ENCODE assay signal across 8 mouse cellular contexts in genomic region chr11:45852995-45853317, GRCm38 (mm10). TPM values are rescaled to one million over a fixed set of nuclear protein-coding genes. Genes with fewer than 3 reads are reported as not detected.
DNase-seq lines count a peak whose midpoint lies in the region; ATAC-seq and TF ChIP-seq lines count a peak whose summit lies in the region.

No protein-coding gene starts in this region.

- TF ChIP-seq CTCF in liver, embryonic 14.5 days (IDR thresholded peaks at IDR 0.05; ENCODE audit: low read depth), result no peak
- TF ChIP-seq CTCF in stomach, postnatal 0 days (IDR thresholded peaks at IDR 0.05; ENCODE audit: low read depth), result no peak

- H3K27ac ChIP-seq in forebrain, embryonic 12.5 days, result no peak overlapping the region
- peak overlapping the region; percentile 91 for H3K27ac ChIP-seq in liver, embryonic 14.5 days
- peak overlapping the region; percentile 8; the same call in 1 of the 2 replicates for H3K27ac ChIP-seq in stomach, postnatal 0 days (replicated peaks)

- DNase-seq in thymus, postnatal 0 days (ENCODE audit: low spot score), result peak; percentile 52
- no peak for DNase-seq in thymus, postnatal 4 days
- DNase-seq in liver, embryonic 14.5 days (ENCODE audit: low read depth in 3 of 3, low spot score in 3 of 3), result no peak
- no peak for DNase-seq in stomach, postnatal 0 days (ENCODE audit: low spot score)
- DNase-seq in thymus, postnatal 10 days (ENCODE audit: low spot score in 2 of 2), result no peak
- no peak for DNase-seq in right cerebral cortex, adult 2 months (ENCODE audit: low spot score in 2 of 2)
- no peak for DNase-seq in layer of hippocampus, adult 11-12 months (ENCODE audit: low spot score)

- H3K4me1 ChIP-seq in forebrain, embryonic 12.5 days, result peaks cover 29% of the 10 kb centered on the region
- peaks cover 44 to 45% of the 10 kb centered on the region in 2 experiments for H3K4me1 ChIP-seq in liver, embryonic 14.5 days (replicated peaks; ENCODE audit: control insufficient read depth in 2 of 2, insufficient read depth in 2 of 2, low read length in 1 of 2)
- peaks cover 5% of the 10 kb centered on the region for H3K4me1 ChIP-seq in stomach, postnatal 0 days (replicated peaks; ENCODE audit: control insufficient read depth, insufficient read depth)

- TF ChIP-seq EP300 in liver, embryonic 14.5 days (IDR thresholded peaks at IDR 0.05; ENCODE audit: low read depth), result no peak
- TF ChIP-seq EP300 in stomach, postnatal 0 days (optimal IDR thresholded peaks at IDR 0.05), result no peak

- H3K4me3 ChIP-seq in forebrain, embryonic 12.5 days (replicated peaks), result peak overlapping the region; percentile 99
- peak overlapping the region; percentile 97 to 99 for H3K4me3 ChIP-seq in liver, embryonic 14.5 days (ENCODE audit: insufficient read depth in 1 of 2, low read depth in 2 of 2, low read length in 2 of 2)
- H3K4me3 ChIP-seq in stomach, postnatal 0 days (ENCODE audit: low read depth, low read length), result peak overlapping the region; percentile 98

- peak overlapping the region; percentile 82 for H3K4me2 ChIP-seq in forebrain, embryonic 12.5 days
- peak overlapping the region; percentile 76 for H3K4me2 ChIP-seq in liver, embryonic 14.5 days (ENCODE audit: low read depth)
- peak overlapping the region; percentile 77 for H3K4me2 ChIP-seq in stomach, postnatal 0 days (replicated peaks; ENCODE audit: low read depth)

- H3K9ac ChIP-seq in forebrain, embryonic 12.5 days, result 0 out of 2 replicates have a peak overlapping the region, but pooled peaks have one; percentile 94
- H3K9ac ChIP-seq in liver, embryonic 14.5 days (replicated peaks), result peak overlapping the region; percentile 99
- H3K9ac ChIP-seq in stomach, postnatal 0 days (ENCODE audit: low read length), result peak overlapping the region; percentile 97

- 79% methylated on average over 6 of the region's 6 CpGs for WGBS in forebrain, embryonic 12.5 days
- 4% methylated on average over 6 of the region's 6 CpGs for WGBS in liver, embryonic 14.5 days (ENCODE audit: insufficient replicate concordance)
- 37% methylated on average over 6 of the region's 6 CpGs for WGBS in stomach, postnatal 0 days

- H3K36me3 ChIP-seq in forebrain, embryonic 12.5 days (replicated peaks), result peaks cover 13% of the 10 kb centered on the region
- peaks cover 11% of the 10 kb centered on the region for H3K36me3 ChIP-seq in liver, embryonic 14.5 days (replicated peaks; ENCODE audit: control insufficient read depth, insufficient read depth, low read depth)
- no peaks in the 10 kb centered on the region for H3K36me3 ChIP-seq in stomach, postnatal 0 days (ENCODE audit: control insufficient read depth, insufficient read depth, low read length)

- H3K27me3 ChIP-seq in forebrain, embryonic 12.5 days, result no peaks in the 10 kb centered on the region
- H3K27me3 ChIP-seq in liver, embryonic 14.5 days (ENCODE audit: control insufficient read depth, insufficient read depth, low read length), result no peaks in the 10 kb centered on the region
- no peaks in the 10 kb centered on the region for H3K27me3 ChIP-seq in stomach, postnatal 0 days (ENCODE audit: control insufficient read depth, insufficient read depth, low read length)

- no peaks in the 10 kb centered on the region for H3K9me3 ChIP-seq in forebrain, embryonic 12.5 days
- no peaks in the 10 kb centered on the region for H3K9me3 ChIP-seq in liver, embryonic 14.5 days (ENCODE audit: control insufficient read depth, low read length)
- no peaks in the 10 kb centered on the region for H3K9me3 ChIP-seq in stomach, postnatal 0 days (ENCODE audit: control insufficient read depth, low read length)

- no peak for ATAC-seq in forebrain, embryonic 12.5 days (ENCODE audit: low FRiP score)
- no peak for ATAC-seq in liver, embryonic 14.5 days (ENCODE audit: insufficient read depth)
- no peak for ATAC-seq in stomach, postnatal 0 days (ENCODE audit: low FRiP score, low TSS enrichment)

RNA-seq across cellular contexts. Expression of gene Clint1, which starts 1.1 kb away (rescaled TPM):
- polyA plus RNA-seq in thymus, postnatal 0 days (2015; fragmentation: Nextera tagmentation; extraction: Ambion mirVana), result 60.0 and 68.2 TPM in 2 replicates
- 76.0 and 77.9 TPM in 2 replicates for polyA plus RNA-seq in forebrain, embryonic 12.5 days (2016; fragmentation: Nextera tagmentation; extraction: Ambion mirVana)
- polyA plus RNA-seq in liver, embryonic 14.5 days (2012; rRNA removed), result 36.3 and 46.0 TPM in 2 replicates
- 41.6 and 43.3 TPM in 2 replicates for polyA plus RNA-seq in liver, embryonic 14.5 days (2014; fragmentation: Nextera tagmentation; extraction: Ambion mirVana)
- polyA plus RNA-seq in stomach, postnatal 0 days (2015; fragmentation: Nextera tagmentation; extraction: Ambion mirVana), result 56.5 and 56.8 TPM in 2 replicates
